Comparison of ENCODE assay signal across 22 mouse cellular contexts in genomic region chr11:35604848-35605790, GRCm38 (mm10).
DNase-seq lines count a peak whose midpoint lies in the region; ATAC-seq lines count a peak whose summit lies in the region.
"Had no signal": no experiment of that assay in that cellular context is flagged by ENCODE, and none has a peak within 500 bp of the region (broad histone marks: within the 10 kb centered on the region; RNA-seq: fewer than 3 reads in every experiment).

No protein-coding gene starts in this region.

- no peak overlapping the region for H3K4me3 ChIP-seq in limb, embryonic 13.5 days
- H3K4me3 ChIP-seq in limb, embryonic 10.5 days, result no peak overlapping the region
- no peak overlapping the region for H3K4me3 ChIP-seq in embryonic facial prominence, embryonic 14.5 days (ENCODE audit: low read depth, low read length)
- no peak overlapping the region for H3K4me3 ChIP-seq in forebrain, embryonic 10.5 days
- H3K4me3 ChIP-seq: erythroblast, embryonic 14.5 days; hindbrain, embryonic 15.5 days; left cerebral cortex, adult 2 months; liver, embryonic 13.5 days had no signal

- WGBS in limb, embryonic 13.5 days, result 54% methylated on average over 18 of the region's 18 CpGs
- 75% methylated on average over 18 of the region's 18 CpGs for WGBS in limb, embryonic 10.5 days
- WGBS in embryonic facial prominence, embryonic 14.5 days, result 51% methylated on average over 18 of the region's 18 CpGs
- WGBS in forebrain, embryonic 10.5 days, result 77% methylated on average over 18 of the region's 18 CpGs

- H3K9me3 ChIP-seq in limb, embryonic 13.5 days, result no peaks in the 10 kb centered on the region
- H3K9me3 ChIP-seq in limb, embryonic 10.5 days (replicated peaks), result no peaks in the 10 kb centered on the region
- no peaks in the 10 kb centered on the region for H3K9me3 ChIP-seq in embryonic facial prominence, embryonic 14.5 days (ENCODE audit: control insufficient read depth, low read length)
- H3K9me3 ChIP-seq in forebrain, embryonic 10.5 days, result no peaks in the 10 kb centered on the region
- H3K9me3 ChIP-seq: hindbrain, embryonic 15.5 days; liver, embryonic 13.5 days had no signal

- H3K27me3 ChIP-seq in limb, embryonic 13.5 days, result no peaks in the 10 kb centered on the region
- peaks cover under 1% of the 10 kb centered on the region; the same call in 1 of the 2 replicates for H3K27me3 ChIP-seq in limb, embryonic 10.5 days (ENCODE audit: low read depth, poor library complexity, severe bottlenecking)
- H3K27me3 ChIP-seq in embryonic facial prominence, embryonic 14.5 days (replicated peaks; ENCODE audit: control insufficient read depth, insufficient read depth, low read length), result no peaks in the 10 kb centered on the region
- H3K27me3 ChIP-seq in forebrain, embryonic 10.5 days (ENCODE audit: poor library complexity, severe bottlenecking), result peaks cover 58% of the 10 kb centered on the region
- H3K27me3 ChIP-seq: hindbrain, embryonic 15.5 days; liver, embryonic 13.5 days had no signal

- H3K4me1 ChIP-seq in limb, embryonic 13.5 days, result peaks cover 21% of the 10 kb centered on the region
- H3K4me1 ChIP-seq in limb, embryonic 10.5 days, result 0 out of 2 replicates have a peak, but pooled peaks cover 5% of the 10 kb centered on the region
- peaks cover 15% of the 10 kb centered on the region for H3K4me1 ChIP-seq in embryonic facial prominence, embryonic 14.5 days (ENCODE audit: control insufficient read depth, insufficient read depth, low read length)
- peaks cover 28% of the 10 kb centered on the region for H3K4me1 ChIP-seq in forebrain, embryonic 10.5 days
- H3K4me1 ChIP-seq: liver, embryonic 13.5 days had no signal

- DNase-seq in limb, embryonic 10.5 days (ENCODE audit: low spot score), result no peak
- peak; percentile 14 for DNase-seq in NIH3T3 (ENCODE audit: low read depth)
- peak; percentile 70 for DNase-seq in embryonic facial prominence, embryonic 14.5 days (ENCODE audit: low spot score)
- DNase-seq in retina, postnatal 1 day, result peak; percentile 86
- no peak for DNase-seq in forebrain, embryonic 10.5 days (ENCODE audit: extremely low spot score, low spot score)
- no peak for DNase-seq in left cerebral cortex, adult 18-20 months (ENCODE audit: low spot score in 2 of 2)
- DNase-seq in embryo, embryonic 10 days (ENCODE audit: low spot score), result no peak
- DNase-seq: adrenal gland, adult 8-10 months; cerebellum, postnatal 25 days; kidney, postnatal 36 days; liver, embryonic 13.5 days; lung, embryonic 14.5 days; lung, postnatal 4 days; spleen, adult 18-20 months; thymus, adult 18-20 months; thymus, postnatal 4 days had no signal

- H3K36me3 ChIP-seq in limb, embryonic 13.5 days, result peaks cover 14% of the 10 kb centered on the region; the same call in 1 of the 2 replicates
- peaks cover 42% of the 10 kb centered on the region for H3K36me3 ChIP-seq in limb, embryonic 10.5 days
- H3K36me3 ChIP-seq in embryonic facial prominence, embryonic 14.5 days (ENCODE audit: control insufficient read depth, insufficient read depth, low read length), result 0 out of 2 replicates have a peak, but pooled peaks cover 6% of the 10 kb centered on the region
- H3K36me3 ChIP-seq in forebrain, embryonic 10.5 days (replicated peaks), result no peaks in the 10 kb centered on the region
- H3K36me3 ChIP-seq: hindbrain, embryonic 15.5 days; liver, embryonic 13.5 days had no signal

- H3K4me2 ChIP-seq in limb, embryonic 13.5 days (replicated peaks), result no peak overlapping the region
- no peak overlapping the region for H3K4me2 ChIP-seq in embryonic facial prominence, embryonic 14.5 days (ENCODE audit: low read depth, low read length)
- H3K4me2 ChIP-seq: hindbrain, embryonic 15.5 days; liver, embryonic 13.5 days; lung, embryonic 14.5 days had no signal

- peak; percentile 38; the same call in 1 of the 2 replicates for ATAC-seq in limb, embryonic 13.5 days (ENCODE audit: low FRiP score, low read depth)
- ATAC-seq in embryonic facial prominence, embryonic 14.5 days (ENCODE audit: low read depth), result peak; percentile 42; the same call in 1 of the 2 replicates
- ATAC-seq: forebrain, embryonic 14.5 days; Patski had no signal

- no peak overlapping the region for H3K9ac ChIP-seq in limb, embryonic 13.5 days
- H3K9ac ChIP-seq in embryonic facial prominence, embryonic 14.5 days (ENCODE audit: low read depth, low read length), result no peak overlapping the region
- H3K9ac ChIP-seq: hindbrain, embryonic 15.5 days; liver, embryonic 13.5 days; lung, embryonic 14.5 days had no signal

- H3K27ac ChIP-seq in limb, embryonic 13.5 days, result no peak overlapping the region
- H3K27ac ChIP-seq in limb, embryonic 10.5 days, result no peak overlapping the region
- no peak overlapping the region for H3K27ac ChIP-seq in embryonic facial prominence, embryonic 14.5 days (replicated peaks; ENCODE audit: low read depth, low read length)
- no peak overlapping the region for H3K27ac ChIP-seq in forebrain, embryonic 10.5 days
- H3K27ac ChIP-seq: hindbrain, embryonic 15.5 days; left cerebral cortex, adult 2 months; liver, embryonic 13.5 days had no signal

Comparison
In these comparisons a context has a peak if more than half of its experiments do, and no peak if none do; other contexts are left out.
1. DNase-seq: peak in NIH3T3 (single experiment), embryonic facial prominence, embryonic 14.5 days (single experiment) and retina, postnatal 1 day (single experiment); none in limb, embryonic 10.5 days (single experiment), forebrain, embryonic 10.5 days (single experiment), left cerebral cortex, adult 18-20 months (0 of 2) and embryo, embryonic 10 days (single experiment).